ENCODE assay signal across 8 mouse cellular contexts in genomic region chr3:89390699-89391662, GRCm38 (mm10). TPM values are rescaled to one million over a fixed set of nuclear protein-coding genes. Genes with fewer than 3 reads are reported as not detected.
A peak's percentile ranks its signal among the peaks of the same experiment; 100 is the strongest.
DNase-seq lines count a peak whose midpoint lies in the region; ATAC-seq lines count a peak whose summit lies in the region.

No protein-coding gene starts in this region.

- WGBS in forebrain, embryonic 15.5 days = 8% methylated on average over 16 of the region's 19 CpGs
- WGBS in kidney, embryonic 14.5 days = 14% methylated on average over 19 of the region's 19 CpGs
- 11% methylated on average over 18 of the region's 19 CpGs for WGBS in midbrain, embryonic 16.5 days

- H3K4me1 ChIP-seq in forebrain, embryonic 15.5 days = peaks cover 64% of the 10 kb centered on the region
- peaks cover 41% of the 10 kb centered on the region for H3K4me1 ChIP-seq in kidney, embryonic 14.5 days (ENCODE audit: control insufficient read depth, insufficient read depth, low read length)
- peaks cover 53% of the 10 kb centered on the region for H3K4me1 ChIP-seq in midbrain, embryonic 16.5 days (ENCODE audit: control insufficient read depth, insufficient read depth, low read length)

- peak; percentile 47 for DNase-seq in kidney, adult 18-20 months
- DNase-seq in kidney, adult 9 months = no peak
- peak; percentile 64 for DNase-seq in adrenal gland, postnatal 10 days
- DNase-seq in right cerebral cortex, adult 2 months (ENCODE audit: low spot score in 2 of 2) = no peak
- no peak for DNase-seq in left cerebral cortex, adult 8-10 months (ENCODE audit: low spot score in 2 of 2)

- peak overlapping the region; percentile 46 for H3K4me3 ChIP-seq in forebrain, embryonic 15.5 days
- H3K4me3 ChIP-seq in kidney, embryonic 14.5 days (ENCODE audit: low read length) = peak overlapping the region; percentile 51
- H3K4me3 ChIP-seq in midbrain, embryonic 16.5 days (ENCODE audit: low read depth, low read length) = peak overlapping the region; percentile 55

- H3K27me3 ChIP-seq in forebrain, embryonic 15.5 days = peaks cover 2% of the 10 kb centered on the region; the same call in 1 of the 2 replicates
- H3K27me3 ChIP-seq in kidney, embryonic 14.5 days (ENCODE audit: control insufficient read depth, insufficient read depth, low read length) = no peaks in the 10 kb centered on the region
- peaks cover 21% of the 10 kb centered on the region for H3K27me3 ChIP-seq in midbrain, embryonic 16.5 days (ENCODE audit: control insufficient read depth, insufficient read depth, low read depth, low read length)

- H3K9ac ChIP-seq in forebrain, embryonic 15.5 days (replicated peaks) = 0 out of 2 replicates have a peak overlapping the region, but pooled peaks have one; percentile 48
- peak overlapping the region; percentile 65 for H3K9ac ChIP-seq in kidney, embryonic 14.5 days (ENCODE audit: low read depth, low read length)
- peak overlapping the region; percentile 72 for H3K9ac ChIP-seq in midbrain, embryonic 16.5 days (ENCODE audit: low read depth, low read length)

- no peaks in the 10 kb centered on the region for H3K36me3 ChIP-seq in forebrain, embryonic 15.5 days
- no peaks in the 10 kb centered on the region for H3K36me3 ChIP-seq in kidney, embryonic 14.5 days (ENCODE audit: control insufficient read depth, insufficient read depth, low read length)
- no peaks in the 10 kb centered on the region for H3K36me3 ChIP-seq in midbrain, embryonic 16.5 days (ENCODE audit: control insufficient read depth, insufficient read depth, low read length)

- H3K27ac ChIP-seq in forebrain, embryonic 15.5 days (replicated peaks) = no peak overlapping the region
- no peak overlapping the region for H3K27ac ChIP-seq in kidney, embryonic 14.5 days (ENCODE audit: low read depth, low read length)
- 0 out of 2 replicates have a peak overlapping the region, but pooled peaks have one; percentile 8 for H3K27ac ChIP-seq in midbrain, embryonic 16.5 days (ENCODE audit: low read length)

- ATAC-seq in forebrain, embryonic 15.5 days (replicated peaks) = no peak
- no peak for ATAC-seq in kidney, embryonic 14.5 days (ENCODE audit: low FRiP score, low TSS enrichment)
- no peak for ATAC-seq in midbrain, embryonic 16.5 days

- no peaks in the 10 kb centered on the region for H3K9me3 ChIP-seq in forebrain, embryonic 15.5 days
- H3K9me3 ChIP-seq in kidney, embryonic 14.5 days (ENCODE audit: control insufficient read depth, low read length) = no peaks in the 10 kb centered on the region
- H3K9me3 ChIP-seq in midbrain, embryonic 16.5 days (replicated peaks; ENCODE audit: control insufficient read depth, low read length, poor library complexity, severe bottlenecking) = no peaks in the 10 kb centered on the region

- peak overlapping the region; percentile 94 for H3K4me2 ChIP-seq in forebrain, embryonic 15.5 days (replicated peaks)
- H3K4me2 ChIP-seq in kidney, embryonic 14.5 days (replicated peaks; ENCODE audit: low read depth, low read length) = peak overlapping the region; percentile 99
- peak overlapping the region; percentile 99 for H3K4me2 ChIP-seq in midbrain, embryonic 16.5 days (ENCODE audit: low read length)

RNA-seq across cellular contexts. Expression of gene Zbtb7b, which starts 3.6 kb away (rescaled TPM):
- total RNA-seq in adrenal gland, postnatal 10 days (2021) = 10 to 100 TPM; 62.3 to 62.4 TPM
- 0.37 and 0.52 TPM in 2 replicates for polyA plus RNA-seq in forebrain, embryonic 15.5 days (2015; fragmentation: Nextera tagmentation; extraction: Ambion mirVana)
- 1.8 and 2.2 TPM in 2 replicates for polyA plus RNA-seq in kidney, embryonic 14.5 days (2014; fragmentation: Nextera tagmentation; extraction: Ambion mirVana)
- 0.49 and 0.61 TPM in 2 replicates for polyA plus RNA-seq in midbrain, embryonic 16.5 days (2015; fragmentation: Nextera tagmentation; extraction: Ambion mirVana)
- 10 to 100 TPM; 11.3 to 20.3 (median 15.8) TPM for total RNA-seq in left cerebral cortex, adult 8-10 months (2022)

RNA-seq across cellular contexts. Expression of gene Lenep, which starts 11.6 kb away (rescaled TPM):
- under 1 TPM in 1 of 2 experiments, not detected in 1; 0.24 TPM for total RNA-seq in adrenal gland, postnatal 10 days (2021)
- polyA plus RNA-seq in forebrain, embryonic 15.5 days (2015; fragmentation: Nextera tagmentation; extraction: Ambion mirVana) = 0.64 and 0.82 TPM in 2 replicates
- polyA plus RNA-seq in kidney, embryonic 14.5 days (2014; fragmentation: Nextera tagmentation; extraction: Ambion mirVana) = not detected in 2 replicates
- polyA plus RNA-seq in midbrain, embryonic 16.5 days (2015; fragmentation: Nextera tagmentation; extraction: Ambion mirVana) = 1.4 TPM in 1 of 2 replicates, not detected in the other
- total RNA-seq in left cerebral cortex, adult 8-10 months (2022) = 1 to 10 TPM; 3.9 to 5.8 (median 4.4) TPM

RNA-seq across cellular contexts. Expression of gene Flad1, which starts 20.7 kb away (rescaled TPM):
- 10 to 100 TPM; 49.4 to 54.6 TPM for total RNA-seq in adrenal gland, postnatal 10 days (2021)
- 42.0 and 42.3 TPM in 2 replicates for polyA plus RNA-seq in forebrain, embryonic 15.5 days (2015; fragmentation: Nextera tagmentation; extraction: Ambion mirVana)
- 19.6 and 24.9 TPM in 2 replicates for polyA plus RNA-seq in kidney, embryonic 14.5 days (2014; fragmentation: Nextera tagmentation; extraction: Ambion mirVana)
- polyA plus RNA-seq in midbrain, embryonic 16.5 days (2015; fragmentation: Nextera tagmentation; extraction: Ambion mirVana) = 35.4 and 39.1 TPM in 2 replicates
- 10 to 100 TPM; 30.8 to 39.9 (median 35.6) TPM for total RNA-seq in left cerebral cortex, adult 8-10 months (2022)

RNA-seq across cellular contexts. Expression of gene Dcst1, which starts 25.9 kb away (rescaled TPM):
- total RNA-seq in adrenal gland, postnatal 10 days (2021) = under 1 TPM in 1 of 2 experiments, not detected in 1; 0.45 TPM
- polyA plus RNA-seq in forebrain, embryonic 15.5 days (2015; fragmentation: Nextera tagmentation; extraction: Ambion mirVana) = 0.51 and 0.89 TPM in 2 replicates
- 0.63 and 1.5 TPM in 2 replicates for polyA plus RNA-seq in kidney, embryonic 14.5 days (2014; fragmentation: Nextera tagmentation; extraction: Ambion mirVana)
- polyA plus RNA-seq in midbrain, embryonic 16.5 days (2015; fragmentation: Nextera tagmentation; extraction: Ambion mirVana) = 0.96 and 0.98 TPM in 2 replicates
- under 1 TPM in 1 of 4 experiments, not detected in 3; 0.61 TPM for total RNA-seq in left cerebral cortex, adult 8-10 months (2022)

RNA-seq across cellular contexts. Expression of gene Cks1b, which starts 27.2 kb away (rescaled TPM):
- 10 to 100 TPM; 39.8 to 43.2 TPM for total RNA-seq in adrenal gland, postnatal 10 days (2021)
- polyA plus RNA-seq in forebrain, embryonic 15.5 days (2015; fragmentation: Nextera tagmentation; extraction: Ambion mirVana) = 165 and 196 TPM in 2 replicates
- 632 and 773 TPM in 2 replicates for polyA plus RNA-seq in kidney, embryonic 14.5 days (2014; fragmentation: Nextera tagmentation; extraction: Ambion mirVana)
- polyA plus RNA-seq in midbrain, embryonic 16.5 days (2015; fragmentation: Nextera tagmentation; extraction: Ambion mirVana) = 77.1 and 86.2 TPM in 2 replicates
- 1 to 10 TPM; 2.4 to 3.5 (median 2.8) TPM for total RNA-seq in left cerebral cortex, adult 8-10 months (2022)

Comparison
In these comparisons a context has a peak if more than half of its experiments do, and no peak if none do; other contexts are left out.
1. DNase-seq: peak in kidney, adult 18-20 months (single experiment) and adrenal gland, postnatal 10 days (single experiment); none in kidney, adult 9 months (single experiment), right cerebral cortex, adult 2 months (0 of 2) and left cerebral cortex, adult 8-10 months (0 of 2).
2. Peak in every context shown above with its lines, with median percentiles within 50 percentile points of each other: H3K4me2 ChIP-seq, H3K4me3 ChIP-seq and H3K9ac ChIP-seq.